Mouse (Mus musculus): Measurements from ENCODE around the gene Pitpnm1. TPM values are rescaled to one million over a fixed set of nuclear protein-coding genes. Genes with fewer than 3 reads are reported as not detected.

Gene Pitpnm1
- polyA plus RNA-seq, 1 experiment from 2014 or later = 7.3 TPM

GRCm38 (mm10) chr19:4148819-4149218, 49.0 kb downstream of the Pitpnm1 start:
- peak overlapping the region; percentile 91 for H3K4me2 ChIP-seq (replicated peaks)
- no peak for ATAC-seq (ENCODE audit: low FRiP score, low read depth)
- H3K9ac ChIP-seq = peak overlapping the region; percentile 91
- no peaks in the 10 kb centered on the region for H3K9me3 ChIP-seq
- H3K4me1 ChIP-seq = peaks cover 18% of the 10 kb centered on the region
- H3K4me3 ChIP-seq = peak overlapping the region; percentile 94
- no peaks in the 10 kb centered on the region for H3K27me3 ChIP-seq
- peaks cover 38% of the 10 kb centered on the region for H3K36me3 ChIP-seq
- WGBS = 3% methylated on average over 8 of the region's 8 CpGs
- peak overlapping the region; percentile 58; the same call in 1 of the 2 replicates for H3K27ac ChIP-seq

DNA sequence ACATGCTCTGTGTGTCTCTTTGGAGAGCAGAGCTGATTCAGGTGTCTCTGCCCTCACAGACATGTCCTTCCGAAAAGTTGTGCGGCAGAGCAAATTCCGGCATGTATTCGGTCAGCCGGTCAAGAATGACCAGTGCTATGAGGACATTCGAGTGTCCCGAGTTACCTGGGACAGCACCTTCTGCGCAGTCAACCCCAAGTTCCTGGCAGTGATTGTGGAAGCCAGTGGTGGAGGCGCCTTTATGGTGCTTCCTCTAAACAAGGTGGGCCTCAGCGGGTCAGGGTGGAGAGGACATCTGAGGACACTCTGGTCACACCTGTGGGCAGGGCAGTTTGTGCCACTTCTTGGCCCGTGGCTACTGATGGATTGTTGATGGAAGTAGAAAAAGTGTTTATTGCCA, 49.5 kb downstream of the Pitpnm1 start:
- ATAC-seq (ENCODE audit: low FRiP score, low read depth) = no peak
- H3K27ac ChIP-seq = no peak overlapping the region
- no peaks in the 10 kb centered on the region for H3K27me3 ChIP-seq

DNA sequence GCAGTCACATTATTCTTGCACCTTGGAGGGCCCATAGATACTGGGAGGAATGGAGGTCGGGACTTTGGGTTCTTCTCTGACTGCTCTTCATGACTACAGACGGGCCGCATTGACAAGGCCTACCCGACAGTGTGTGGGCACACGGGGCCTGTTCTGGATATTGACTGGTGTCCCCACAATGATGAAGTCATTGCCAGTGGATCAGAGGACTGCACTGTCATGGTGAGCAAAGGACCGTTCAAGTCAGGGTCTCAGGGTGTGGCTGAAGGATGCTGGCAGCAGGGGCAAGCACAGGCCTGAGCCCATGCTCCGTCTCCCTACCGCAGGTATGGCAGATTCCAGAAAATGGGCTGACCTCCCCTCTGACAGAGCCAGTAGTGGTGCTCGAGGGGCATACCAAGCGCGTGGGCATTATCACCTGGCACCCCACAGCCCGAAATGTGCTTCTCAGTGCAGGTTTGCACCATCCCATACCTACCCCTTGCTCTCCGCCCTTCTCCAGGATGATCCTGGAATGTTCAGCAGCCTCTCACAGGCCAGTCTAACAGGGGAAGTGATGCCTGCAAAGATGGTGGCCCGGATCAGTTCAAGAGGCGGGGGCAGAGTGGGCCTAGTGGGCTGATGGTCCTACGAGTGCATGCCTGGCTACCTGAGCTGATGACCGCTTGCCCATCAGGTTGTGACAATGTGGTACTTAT, 50.1 kb downstream of the Pitpnm1 start:
- Histone ChIP-seq H3K36me3 (peaks cover 38% of the 10 kb centered on the region), H3K27ac (no peak overlapping the region), H3K4me3 (peak overlapping the region; percentile 94; the same call in 1 of the 2 replicates), H3K4me1 (peaks cover 18% of the 10 kb centered on the region), H3K9me3 (no peaks in the 10 kb centered on the region), H3K9ac (peak overlapping the region; percentile 91; the same call in 1 of the 2 replicates), H3K27me3 (no peaks in the 10 kb centered on the region), H3K4me2 (replicated peaks) (peak overlapping the region; percentile 91)
- 94% methylated on average over 17 of the region's 17 CpGs for WGBS
- ATAC-seq (ENCODE audit: low FRiP score, low read depth) = no peak

More for the DNA sequence above, 49.5 kb downstream of the Pitpnm1 start:
- peaks cover 38% of the 10 kb centered on the region for H3K36me3 ChIP-seq
- H3K4me1 ChIP-seq = peaks cover 18% of the 10 kb centered on the region
- H3K9ac ChIP-seq = peak overlapping the region; percentile 91
- peak overlapping the region; percentile 94 for H3K4me3 ChIP-seq
- peak overlapping the region; percentile 91 for H3K4me2 ChIP-seq (replicated peaks)
- H3K9me3 ChIP-seq = no peaks in the 10 kb centered on the region
- 86% methylated on average over 11 of the region's 11 CpGs for WGBS

- Histone ChIP-seq H3K9ac (no peak overlapping the region), H3K4me1 (peaks cover 18% of the 10 kb centered on the region), H3K27ac (no peak overlapping the region), H3K4me2 (replicated peaks) (no peak overlapping the region), H3K4me3 (no peak overlapping the region), H3K9me3 (no peaks in the 10 kb centered on the region), H3K36me3 (peaks cover 45% of the 10 kb centered on the region), H3K27me3 (no peaks in the 10 kb centered on the region)
- no peak for ATAC-seq (ENCODE audit: low FRiP score, low read depth)
- WGBS = 90% methylated on average over 22 of the region's 22 CpGs
Observed at GRCm38 (mm10) chr19:4150567-4151487, 51.0 kb downstream of the Pitpnm1 start.

DNA sequence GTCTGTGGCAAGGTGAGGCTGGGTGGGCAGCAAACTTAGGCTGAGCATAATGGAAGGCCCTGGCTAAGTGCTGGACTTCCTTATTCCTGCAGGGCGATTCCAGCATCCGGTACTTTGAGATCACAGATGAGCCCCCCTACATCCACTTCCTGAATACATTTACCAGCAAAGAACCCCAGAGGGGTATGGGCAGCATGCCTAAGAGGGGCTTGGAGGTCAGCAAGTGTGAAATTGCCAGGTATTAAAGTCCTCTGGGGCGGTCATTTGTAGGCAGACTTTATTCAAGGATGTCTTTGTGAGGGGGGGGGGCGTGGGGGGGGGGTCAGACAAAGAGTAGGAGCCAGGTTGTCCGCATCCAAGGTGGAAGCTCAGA, 51.7 kb downstream of the Pitpnm1 start:
- Histone ChIP-seq H3K9me3 (no peaks in the 10 kb centered on the region), H3K36me3 (peaks cover 52% of the 10 kb centered on the region), H3K27me3 (no peaks in the 10 kb centered on the region), H3K4me3 (no peak overlapping the region), H3K4me1 (peaks cover 18% of the 10 kb centered on the region), H3K4me2 (replicated peaks) (no peak overlapping the region), H3K27ac (no peak overlapping the region), H3K9ac (no peak overlapping the region)
- 90% methylated on average over 4 of the region's 5 CpGs for WGBS
- no peak for ATAC-seq (ENCODE audit: low FRiP score, low read depth)

DNA sequence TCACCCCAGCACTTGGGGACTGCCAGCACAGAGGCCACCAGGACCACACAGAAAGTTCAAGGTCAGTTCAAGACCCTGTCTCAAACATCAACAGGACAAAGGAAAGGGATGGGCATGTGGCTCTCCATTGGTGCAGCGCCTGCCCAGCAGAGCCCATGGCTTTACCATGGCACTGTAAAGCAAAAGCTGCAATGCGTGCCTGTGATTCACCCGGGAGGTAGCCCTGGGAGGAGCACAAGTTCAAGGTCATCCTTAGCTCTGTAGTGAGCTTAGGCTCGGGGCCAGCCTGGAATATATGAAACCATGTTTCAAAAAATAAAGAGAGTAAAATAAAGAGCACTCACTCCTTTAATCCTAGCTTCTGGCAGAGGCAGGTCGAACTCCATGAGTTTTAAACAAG, 52.1 kb downstream of the Pitpnm1 start:
- H3K36me3 ChIP-seq = peaks cover 56% of the 10 kb centered on the region
- H3K27me3 ChIP-seq = no peaks in the 10 kb centered on the region
- 94% methylated on average over 5 of the region's 5 CpGs for WGBS
- 0 out of 2 replicates have a peak overlapping the region, but pooled peaks have one; percentile 19 for H3K9ac ChIP-seq
- no peaks in the 10 kb centered on the region for H3K9me3 ChIP-seq
- no peak overlapping the region for H3K4me3 ChIP-seq
- no peak for ATAC-seq (ENCODE audit: low FRiP score, low read depth)
- no peak overlapping the region for H3K4me2 ChIP-seq (replicated peaks)
- peaks cover 18% of the 10 kb centered on the region for H3K4me1 ChIP-seq
- H3K27ac ChIP-seq = no peak overlapping the region

DNA sequence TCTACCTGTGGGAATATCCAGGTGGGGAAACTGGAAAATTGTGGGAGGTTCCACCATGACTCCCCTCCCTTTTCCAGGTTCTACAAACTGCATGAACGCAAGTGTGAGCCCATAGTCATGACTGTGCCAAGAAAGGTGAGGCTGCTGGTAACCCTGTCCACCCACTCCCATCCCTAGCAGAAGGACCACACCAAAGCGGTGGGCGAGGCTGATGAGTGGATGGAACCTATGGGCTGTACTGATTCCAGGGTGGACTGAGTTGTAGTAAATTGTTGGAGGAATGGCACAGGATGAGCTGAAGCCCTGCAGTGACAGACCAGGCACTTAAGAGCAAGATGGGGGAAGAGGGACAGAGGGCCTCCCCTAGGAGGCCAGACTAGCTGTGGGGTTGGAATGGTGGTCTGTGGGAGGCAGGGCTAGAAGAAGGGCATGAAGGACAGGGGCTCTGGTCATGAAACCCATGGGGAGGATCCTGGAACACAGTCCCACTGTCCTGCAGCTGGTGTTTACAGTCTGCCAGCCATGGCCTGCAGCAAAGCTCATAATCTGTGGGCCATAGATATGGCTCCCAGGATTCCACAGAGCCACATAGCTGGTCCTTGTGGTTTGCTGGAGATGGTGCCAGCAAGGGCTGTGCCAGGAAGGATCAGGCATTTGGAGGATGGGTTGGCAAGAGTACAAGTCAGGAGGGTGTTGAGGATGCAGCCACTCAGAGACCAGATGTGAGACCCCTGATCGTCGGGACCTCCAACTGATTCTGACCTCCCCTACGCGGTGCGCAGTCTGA, 52.8 kb downstream of the Pitpnm1 start:
- H3K4me1 ChIP-seq = peaks cover 18% of the 10 kb centered on the region
- H3K27ac ChIP-seq = no peak overlapping the region
- 94% methylated on average over 8 of the region's 8 CpGs for WGBS
- H3K9ac ChIP-seq = no peak overlapping the region
- H3K4me2 ChIP-seq (replicated peaks) = no peak overlapping the region
- ATAC-seq (ENCODE audit: low FRiP score, low read depth) = no peak
- H3K27me3 ChIP-seq = no peaks in the 10 kb centered on the region
- H3K36me3 ChIP-seq = peaks cover 63% of the 10 kb centered on the region
- H3K4me3 ChIP-seq = no peak overlapping the region
- H3K9me3 ChIP-seq = no peaks in the 10 kb centered on the region

GRCm38 (mm10) chr19:4153232-4153654, 53.4 kb downstream of the Pitpnm1 start, which contains the start of gene Ptprcap:
Gene Ptprcap, plus strand, starts transcription at chr19:4153604.
- Histone ChIP-seq H3K4me2 (replicated peaks) (no peak within 1 kb of the TSS), H3K9ac (no peak within 1 kb of the TSS; the same call in 1 of the 2 replicates), H3K4me3 (no peak within 1 kb of the TSS), H3K36me3 (peaks cover 70% of the 10 kb centered on the region), H3K9me3 (no peaks in the 10 kb centered on the region), H3K27ac (no peak within 1 kb of the TSS), H3K4me1 (peaks cover 12% of the 10 kb centered on the region), H3K27me3 (no peaks in the 10 kb centered on the region)
- WGBS = 69% methylated on average over 11 of the region's 11 CpGs
- no peak for ATAC-seq (ENCODE audit: low FRiP score, low read depth)

GRCm38 (mm10) chr19:4154437-4155222, 54.8 kb downstream of the Pitpnm1 start:
- Histone ChIP-seq H3K9me3 (no peaks in the 10 kb centered on the region), H3K4me3 (no peak overlapping the region), H3K4me2 (replicated peaks) (no peak overlapping the region), H3K4me1 (peaks cover 4% of the 10 kb centered on the region; the same call in 1 of the 2 replicates), H3K27ac (no peak overlapping the region), H3K36me3 (peaks cover 83% of the 10 kb centered on the region), H3K27me3 (no peaks in the 10 kb centered on the region), H3K9ac (no peak overlapping the region)
- WGBS = 81% methylated on average over 13 of the region's 13 CpGs
- ATAC-seq (ENCODE audit: low FRiP score, low read depth) = no peak

DNA sequence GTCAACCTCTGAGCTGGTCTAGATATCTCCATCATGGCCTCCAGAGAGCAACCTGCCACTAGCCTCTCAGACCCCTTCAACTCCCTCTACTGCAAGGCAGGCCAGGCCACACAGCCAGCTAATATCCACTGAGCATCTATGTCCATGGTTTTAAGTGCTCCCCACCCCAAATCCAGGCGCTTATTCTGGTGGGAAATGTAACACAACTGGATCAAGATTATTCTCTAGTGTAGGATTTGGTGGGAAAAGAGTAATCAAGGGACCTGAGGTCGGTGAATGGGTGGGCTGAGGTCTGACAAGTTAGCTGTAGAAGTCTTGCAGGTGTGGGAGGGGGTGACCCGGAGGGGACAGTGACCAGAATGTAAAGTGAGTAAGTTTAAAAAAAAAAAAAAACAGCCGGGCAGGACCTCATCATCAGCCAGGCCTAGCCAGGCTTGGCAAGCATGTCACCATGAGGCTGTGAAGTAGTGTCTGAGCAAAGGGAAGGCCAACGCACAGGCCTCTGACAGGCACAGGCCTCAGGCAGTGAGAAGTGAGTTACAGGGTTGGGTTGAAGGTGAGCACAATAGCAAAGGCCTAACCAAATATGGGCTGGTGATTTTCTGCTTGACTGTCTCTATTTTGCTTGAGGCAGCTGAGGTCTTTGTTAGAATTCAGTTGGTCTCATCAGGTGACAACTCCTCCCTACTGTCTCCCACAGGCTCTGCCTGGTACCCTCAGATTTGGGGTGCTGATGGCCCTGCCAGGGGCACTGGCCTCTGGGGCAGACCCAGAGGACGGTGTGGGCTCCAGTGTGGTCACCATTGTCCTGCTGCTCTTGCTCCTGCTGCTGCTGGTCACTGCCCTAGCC, 55.6 kb downstream of the Pitpnm1 start:
- H3K4me2 ChIP-seq (replicated peaks) = no peak overlapping the region
- no peak overlapping the region for H3K27ac ChIP-seq
- no peaks in the 10 kb centered on the region for H3K27me3 ChIP-seq
- peaks cover 81% of the 10 kb centered on the region for H3K36me3 ChIP-seq
- no peak overlapping the region for H3K4me3 ChIP-seq
- 0 out of 2 replicates have a peak overlapping the region, but pooled peaks have one; percentile 14 for H3K9ac ChIP-seq
- whole genome bisulfite sequencing = 81% methylated on average over 6 of the region's 6 CpGs
- no peaks in the 10 kb centered on the region for H3K9me3 ChIP-seq
- ATAC-seq (ENCODE audit: low FRiP score, low read depth) = no peak
- H3K4me1 ChIP-seq = no peaks in the 10 kb centered on the region
